Mouse (Mus musculus) neutrophil, adult 5-6 weeks (primary cell): ENCODE measurements at regions not wholly inside any gene's neighbourhood (a gene's known extent, or its start where the extent isn't known, plus 50 kb on each side); places are given as distances from the start of the nearest gene placed in this dataset.

Experiments
- ATAC-seq: fragments of 151-379, 151-347 bp; 2 replicates; pipeline ENCODE4 v1.8.0; 2017; ENCODE audit warnings: mild to moderate bottlenecking, moderate TSS enrichment; ENCODE audit not compliant: insufficient number of reproducible peaks, poor library complexity, low FRiP score, severe bottlenecking; ENCODE audit errors: extremely low read depth

- ATAC-seq = no peak
Observed at GRCm38 (mm10) chr12:77811276-77811675, 382.8 kb upstream of the Gm6657 start.

GRCm38 (mm10) chr12:77819456-77819855, 374.6 kb upstream of the Gm6657 start:
- no peak for ATAC-seq

GRCm38 (mm10) chr12:77823381-77824030, 370.5 kb upstream of the Gm6657 start:
- ATAC-seq = no peak

- no peak for ATAC-seq
Observed at GRCm38 (mm10) chr12:77833411-77834169, 360.5 kb upstream of the Gm6657 start.

- ATAC-seq = no peak
Observed at GRCm38 (mm10) chr12:77834891-77835290, 359.2 kb upstream of the Gm6657 start.

GRCm38 (mm10) chr12:77836231-77836630, 357.8 kb upstream of the Gm6657 start:
- ATAC-seq = no peak

- no peak for ATAC-seq
Observed at GRCm38 (mm10) chr12:77841844-77842415, 352.1 kb upstream of the Gm6657 start.

- ATAC-seq = no peak
Observed at GRCm38 (mm10) chr12:77852595-77853577, 341.2 kb upstream of the Gm6657 start.

- no peak for ATAC-seq
Observed at GRCm38 (mm10) chr12:77854281-77855075, 339.6 kb upstream of the Gm6657 start.

- no peak for ATAC-seq
Observed at GRCm38 (mm10) chr12:77855796-77856195, 338.2 kb upstream of the Gm6657 start.

- ATAC-seq = no peak
Observed at GRCm38 (mm10) chr12:77857281-77857680, 336.8 kb upstream of the Gm6657 start.

GRCm38 (mm10) chr12:77860769-77861557, 333.1 kb upstream of the Gm6657 start:
- no peak for ATAC-seq

- ATAC-seq = no peak
Observed at GRCm38 (mm10) chr12:77867947-77868495, 326.0 kb upstream of the Gm6657 start.

GRCm38 (mm10) chr12:77869296-77869695, 324.7 kb upstream of the Gm6657 start:
- ATAC-seq = no peak

- no peak for ATAC-seq
Observed at GRCm38 (mm10) chr12:77887335-77887734, 306.7 kb upstream of the Gm6657 start.

- no peak for ATAC-seq
Observed at GRCm38 (mm10) chr12:77891452-77891851, 302.6 kb upstream of the Gm6657 start.

- ATAC-seq = no peak
Observed at GRCm38 (mm10) chr12:77894238-77894637, 299.8 kb upstream of the Gm6657 start.
